Mouse (Mus musculus) MEL (cell line): ENCODE results near the gene Usp54. TPM values are rescaled to one million over a fixed set of nuclear protein-coding genes. Genes with fewer than 3 reads are reported as not detected.

Source experiments
- DNase-seq: peaks from one replicate; pipeline ENCODE4 v3.0.0; 2011; ENCODE audit warnings: low read depth, low spot score
- H3K27ac ChIP-seq: 2 replicates; pipeline ENCODE4 v1.5.1; 2012; ENCODE audit warnings: low read depth, mild to moderate bottlenecking, control low read depth, low read length, moderate library complexity; ENCODE audit not compliant: control insufficient read depth
- H3K27me3 ChIP-seq, 2 experiments: fragments of 150-350 bp in 1 of 2; sonication (generic) in 1 of 2; 2 replicates each; pipeline ENCODE4 v1.6.1; 2012; ENCODE audit warnings: low read length in 2 of 2, mild to moderate bottlenecking in 2 of 2, improper control_type of control experiment in 1 of 2, moderate library complexity in 1 of 2; ENCODE audit not compliant: insufficient read depth in 2 of 2, control insufficient read depth in 1 of 2
- H3K36me3 ChIP-seq, 2 experiments: 2 replicates each; pipeline ENCODE4 v1.6.1; 2012 to 2014; ENCODE audit warnings: low read length in 2 of 2, improper control_type of control experiment in 1 of 2, inconsistent platforms in 1 of 2, mild to moderate bottlenecking in 1 of 2; ENCODE audit not compliant: insufficient read depth in 2 of 2, control insufficient read depth in 1 of 2
- H3K4me1 ChIP-seq, 2 experiments: fragments of 150-350 bp in 1 of 2; sonication (generic) in 1 of 2; 2 replicates each; pipeline ENCODE4 v1.6.1; 2012; ENCODE audit warnings: low read length in 2 of 2, improper control_type of control experiment in 1 of 2, mild to moderate bottlenecking in 1 of 2; ENCODE audit not compliant: insufficient read depth in 2 of 2, control insufficient read depth in 1 of 2
- H3K4me3 ChIP-seq, 2 experiments: fragments of 150-350 bp in 1 of 2; sonication (generic) in 1 of 2; 2 replicates each; pipeline ENCODE4 v1.5.1; 2012; ENCODE audit warnings: low read depth in 2 of 2, low read length in 2 of 2, mild to moderate bottlenecking in 2 of 2, moderate library complexity in 2 of 2, control low read depth in 1 of 2, improper control_type of control experiment in 1 of 2; ENCODE audit not compliant: control insufficient read depth in 1 of 2, insufficient read depth in 1 of 2
- H3K79me2 ChIP-seq: 2 replicates; pipeline ENCODE4 v1.6.1; 2012; ENCODE audit warnings: mild to moderate bottlenecking, low read length, moderate library complexity; ENCODE audit not compliant: control insufficient read depth, poor library complexity, insufficient read depth
- H3K9ac ChIP-seq: 2 replicates; pipeline ENCODE4 v1.6.1; 2012; ENCODE audit warnings: low read depth, mild to moderate bottlenecking, control low read depth, low read length, moderate library complexity; ENCODE audit not compliant: control insufficient read depth, poor library complexity, severe bottlenecking
- H3K9me3 ChIP-seq: fragments of 150-350 bp; sonication (generic); replicated peaks from 2 replicates; pipeline ENCODE4 v1.6.1; 2012; ENCODE audit warnings: mild to moderate bottlenecking, low read length, improper control_type of control experiment, moderate library complexity; ENCODE audit not compliant: insufficient read depth
- BHLHE40 ChIP-seq: IDR thresholded peaks from 2 replicates; pipeline ENCODE4 v1.6.1; 2012; ENCODE audit warnings: low read depth, mild to moderate bottlenecking, inconsistent platforms, low read length, improper control_type of control experiment, borderline replicate concordance
- CHD2 ChIP-seq: IDR thresholded peaks from 2 replicates; pipeline ENCODE4 v1.6.1; 2011; ENCODE audit warnings: low read length, improper control_type of control experiment
- CTCF ChIP-seq, 3 experiments: IDR thresholded peaks in 2 of 3; conservative IDR thresholded peaks in 1 of 3; 2 replicates each; pipeline ENCODE4 v1.5.1; 2011 to 2012; ENCODE audit warnings: low read length in 3 of 3, low read depth in 2 of 3, mild to moderate bottlenecking in 2 of 3, improper control_type of control experiment in 1 of 3, inconsistent platforms in 1 of 3, mixed read lengths in 1 of 3, moderate library complexity in 1 of 3; ENCODE audit not compliant: control insufficient read depth in 1 of 3, insufficient read depth in 1 of 3, poor library complexity in 1 of 3, severe bottlenecking in 1 of 3
- E2F4 ChIP-seq: IDR thresholded peaks from 2 replicates; pipeline ENCODE4 v1.6.1; 2011; ENCODE audit warnings: low read depth, low read length, improper control_type of control experiment, borderline replicate concordance
- EP300 ChIP-seq, 2 experiments: IDR thresholded peaks; 2 replicates each; pipeline ENCODE4 v1.6.1; 2011; ENCODE audit warnings: improper control_type of control experiment in 2 of 2, low read length in 2 of 2, low read depth in 1 of 2, mild to moderate bottlenecking in 1 of 2
- ETS1 ChIP-seq: IDR thresholded peaks from 2 replicates; pipeline ENCODE4 v1.6.1; 2012; ENCODE audit warnings: low read depth, mild to moderate bottlenecking, inconsistent platforms, low read length, improper control_type of control experiment, moderate library complexity
- GABPA ChIP-seq: IDR thresholded peaks from 2 replicates; pipeline ENCODE4 v1.6.1; 2012; ENCODE audit warnings: low read depth, mild to moderate bottlenecking, inconsistent platforms, low read length, improper control_type of control experiment, moderate library complexity
- GATA1 ChIP-seq: IDR thresholded peaks from 2 replicates; pipeline ENCODE4 v1.6.1; 2011; ENCODE audit warnings: low read depth, low read length, improper control_type of control experiment
- HCFC1 ChIP-seq: IDR thresholded peaks from 2 replicates; pipeline ENCODE4 v1.6.1; 2012; ENCODE audit warnings: low read depth, mild to moderate bottlenecking, inconsistent platforms, low read length, improper control_type of control experiment, moderate library complexity
- JUND ChIP-seq: IDR thresholded peaks from 2 replicates; pipeline ENCODE4 v1.6.1; 2011; ENCODE audit warnings: low read depth, mild to moderate bottlenecking, improper control_type of control experiment, low read length
- KAT2A ChIP-seq: conservative IDR thresholded peaks from 2 replicates; pipeline ENCODE4 v1.6.1; 2012; ENCODE audit warnings: low read depth, low read length, improper control_type of control experiment, inconsistent platforms
- MAFK ChIP-seq: IDR thresholded peaks from 2 replicates; pipeline ENCODE4 v1.6.1; 2011; ENCODE audit warnings: low read depth, mild to moderate bottlenecking, low read length, improper control_type of control experiment, borderline replicate concordance
- MAX ChIP-seq: IDR thresholded peaks from 2 replicates; pipeline ENCODE4 v1.6.1; 2011; ENCODE audit warnings: low read length, improper control_type of control experiment
- MAZ ChIP-seq: IDR thresholded peaks from 2 replicates; pipeline ENCODE4 v1.6.1; 2012; ENCODE audit warnings: low read depth, mild to moderate bottlenecking, inconsistent platforms, low read length, improper control_type of control experiment
- MEF2A ChIP-seq: IDR thresholded peaks from 2 replicates; pipeline ENCODE4 v1.6.1; 2014; ENCODE audit warnings: low read depth, mild to moderate bottlenecking, inconsistent platforms, low read length, improper control_type of control experiment; ENCODE audit not compliant: poor library complexity, insufficient replicate concordance, severe bottlenecking; ENCODE audit errors: extremely low read depth
- MXI1 ChIP-seq: IDR thresholded peaks from 2 replicates; pipeline ENCODE4 v1.6.1; 2011; ENCODE audit warnings: mild to moderate bottlenecking, low read depth, low read length, improper control_type of control experiment
- MYB ChIP-seq: IDR thresholded peaks from 2 replicates; pipeline ENCODE4 v1.6.1; 2011; ENCODE audit warnings: mild to moderate bottlenecking, low read depth, low read length, improper control_type of control experiment
- MYC ChIP-seq: IDR thresholded peaks from 2 replicates; pipeline ENCODE4 v1.6.1; 2011; ENCODE audit warnings: low read depth, mild to moderate bottlenecking, low read length, improper control_type of control experiment, moderate library complexity
- NELFE ChIP-seq: IDR thresholded peaks from 2 replicates; pipeline ENCODE4 v1.6.1; 2011; ENCODE audit warnings: low read depth, low read length, improper control_type of control experiment
- NRF1 ChIP-seq: IDR thresholded peaks from 2 replicates; pipeline ENCODE4 v1.6.1; 2014; ENCODE audit warnings: low read depth, mild to moderate bottlenecking, inconsistent platforms, low read length, improper control_type of control experiment, moderate library complexity; ENCODE audit not compliant: poor library complexity, insufficient read depth, severe bottlenecking
- POLR2A ChIP-seq, 2 experiments: IDR thresholded peaks; 2 replicates each; pipeline ENCODE4 v1.6.1; 2011 to 2012; ENCODE audit warnings: low read length in 2 of 2, mild to moderate bottlenecking in 2 of 2, control low read depth in 1 of 2, improper control_type of control experiment in 1 of 2, low read depth in 1 of 2, moderate library complexity in 1 of 2; ENCODE audit not compliant: control insufficient read depth in 1 of 2, insufficient read depth in 1 of 2, poor library complexity in 1 of 2
- POLR2AphosphoS2 ChIP-seq: IDR thresholded peaks from 2 replicates; pipeline ENCODE4 v1.6.1; 2011; ENCODE audit warnings: low read length, improper control_type of control experiment
- POLR2AphosphoS5 ChIP-seq: IDR thresholded peaks from 2 replicates; pipeline ENCODE4 v1.6.1; 2012; ENCODE audit warnings: low read depth, borderline replicate concordance, mild to moderate bottlenecking, inconsistent platforms, low read length, moderate library complexity, mixed read lengths
- RCOR1 ChIP-seq: IDR thresholded peaks from 2 replicates; pipeline ENCODE4 v1.6.1; 2012; ENCODE audit warnings: low read depth, mild to moderate bottlenecking, inconsistent platforms, low read length, improper control_type of control experiment
- SMC3 ChIP-seq: IDR thresholded peaks from 2 replicates; pipeline ENCODE4 v1.6.1; 2011; ENCODE audit warnings: low read depth, low read length, improper control_type of control experiment
- TBP ChIP-seq: IDR thresholded peaks from 2 replicates; pipeline ENCODE4 v1.8.0; 2011; ENCODE audit warnings: low read depth, low read length, improper control_type of control experiment
- TCF12 ChIP-seq: IDR thresholded peaks from 2 replicates; pipeline ENCODE4 v1.6.1; 2014; ENCODE audit warnings: low read depth, mild to moderate bottlenecking, inconsistent platforms, low read length, improper control_type of control experiment, moderate library complexity
- UBTF ChIP-seq: IDR thresholded peaks from 2 replicates; pipeline ENCODE4 v1.6.1; 2012; ENCODE audit warnings: low read depth, mild to moderate bottlenecking, inconsistent platforms, low read length, improper control_type of control experiment, moderate library complexity, borderline replicate concordance; ENCODE audit not compliant: insufficient read depth
- USF1 ChIP-seq: IDR thresholded peaks from 2 replicates; pipeline ENCODE4 v1.6.1; 2014; ENCODE audit warnings: low read depth, mild to moderate bottlenecking, inconsistent platforms, low read length, improper control_type of control experiment, moderate library complexity
- USF2 ChIP-seq, 2 experiments: IDR thresholded peaks; 2 replicates each; pipeline ENCODE4 v1.6.1; 2011 to 2012; ENCODE audit warnings: improper control_type of control experiment in 2 of 2, low read length in 2 of 2, borderline replicate concordance in 1 of 2, inconsistent platforms in 1 of 2, low read depth in 1 of 2, mild to moderate bottlenecking in 1 of 2; ENCODE audit not compliant: insufficient read depth in 1 of 2
- ZC3H11A ChIP-seq: IDR thresholded peaks from 2 replicates; pipeline ENCODE4 v1.6.1; 2012; ENCODE audit warnings: low read depth, mild to moderate bottlenecking, inconsistent platforms, low read length, improper control_type of control experiment
- ZKSCAN1 ChIP-seq: IDR thresholded peaks from 2 replicates; pipeline ENCODE4 v1.6.1; 2012; ENCODE audit warnings: low read depth, mild to moderate bottlenecking, inconsistent platforms, low read length, improper control_type of control experiment, moderate library complexity
- ZMIZ1 ChIP-seq: IDR thresholded peaks from 2 replicates; pipeline ENCODE4 v1.6.1; 2012; ENCODE audit warnings: low read depth, mild to moderate bottlenecking, inconsistent platforms, low read length, improper control_type of control experiment, moderate library complexity
- ZNF384 ChIP-seq: IDR thresholded peaks from 2 replicates; pipeline ENCODE4 v1.6.1; 2012; ENCODE audit warnings: low read depth, mild to moderate bottlenecking, inconsistent platforms, low read length, improper control_type of control experiment
- polyA plus RNA-seq, 2 experiments: library from polyadenylated mRNA; stranded (reverse) in 1 of 2; unstranded in 1 of 2; fragments of >175 nt in 1 of 2; fragments of >200 nt in 1 of 2; gene quantifications; 2 replicates each; pipeline versions ENCODE4 v1.2.1 to v1.2.4; 2012; ENCODE audit warnings: low replicate concordance in 2 of 2, low read depth in 1 of 2; ENCODE audit not compliant: insufficient read length in 2 of 2, insufficient read depth in 1 of 2, missing spikeins in 1 of 2
- total RNA-seq: library from RNA; depleted of rRNA; stranded (reverse); fragments of 300-350 nt; gene quantifications from 2 replicates; pipeline ENCODE4 v1.2.3, GENCODE M21; 2012; rRNA removed

Gene Usp54
- total RNA-seq (1.2 and 1.5 TPM in 2 replicates), polyA plus RNA-seq (1 to 10 TPM in 1 of 2 experiments, not detected in 1; 2.6 TPM)

DNA sequence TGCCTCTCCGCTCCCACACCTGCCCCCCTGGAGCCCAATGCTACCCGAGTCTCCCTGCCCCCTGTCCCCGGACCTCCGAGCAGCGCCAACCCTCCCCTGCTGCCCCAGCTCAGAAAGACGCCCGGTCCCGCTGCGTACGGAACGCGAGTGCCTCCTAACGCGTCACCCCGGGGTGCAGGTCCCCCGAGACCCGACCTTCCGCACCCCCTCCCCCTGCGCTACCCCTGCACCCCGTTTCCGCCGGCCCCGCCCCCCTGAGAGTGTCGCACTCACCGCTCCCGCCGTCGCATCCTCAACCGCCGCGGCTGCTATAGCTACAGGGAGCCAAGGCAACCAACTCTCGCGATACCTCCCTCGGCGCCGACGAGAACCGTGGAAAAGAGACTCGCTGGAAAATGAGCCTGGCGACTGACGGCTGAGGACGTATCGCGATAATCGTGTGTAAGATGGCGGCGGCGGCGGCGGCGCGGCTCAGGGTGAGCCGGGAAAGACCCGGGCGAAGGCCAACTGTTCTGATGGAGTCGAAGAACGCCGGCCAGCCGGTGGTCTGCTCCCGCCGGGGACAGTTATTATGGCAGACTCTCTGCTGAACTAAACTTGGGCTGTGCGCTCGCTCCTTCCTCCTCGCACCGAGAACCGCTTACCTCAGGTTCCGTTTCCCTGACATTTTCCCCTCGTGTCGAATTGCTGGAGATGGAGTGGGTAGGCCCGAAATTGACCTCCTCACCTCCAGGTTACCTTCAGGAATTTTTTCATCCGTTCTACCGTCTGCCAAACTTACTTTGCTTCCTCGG, at the start of gene Usp54:
TSS of gene Usp54 (minus strand) at position 420 of the 794 bp plus-strand sequence.
- H3K79me2 ChIP-seq = peaks cover 13% of the 10 kb centered on the region
- peak within 1 kb of the TSS; percentile 86 to 100 for H3K4me3 ChIP-seq
- H3K27me3 ChIP-seq = no peaks in the 10 kb centered on the region
- H3K36me3 ChIP-seq = peaks cover 0 to 14% of the 10 kb centered on the region in 2 experiments; a peak in 2 of 4 replicates
- no peaks in the 10 kb centered on the region for H3K9me3 ChIP-seq
- H3K9ac ChIP-seq = peak within 1 kb of the TSS; percentile 100
- H3K27ac ChIP-seq = peak within 1 kb of the TSS; percentile 97
- DNase-seq = peak; percentile 99
- H3K4me1 ChIP-seq = peaks cover 2 to 9% of the 10 kb centered on the region in 2 experiments; a peak in 3 of 4 replicates
- TF ChIP-seq UBTF = no peak
- TF ChIP-seq JUND = no peak
- TF ChIP-seq GATA1 = no peak
- TF ChIP-seq ETS1 = peak; percentile 16; the same call in 1 of the 2 replicates
- peak; percentile 89 for TF ChIP-seq MXI1
- peak; percentile 76; the same call in 1 of the 2 replicates for TF ChIP-seq POLR2AphosphoS2
- no peak for TF ChIP-seq BHLHE40
- no peak for TF ChIP-seq ZKSCAN1
- peak; percentile 85 for TF ChIP-seq HCFC1
- no peak; the same call in 1 of the 2 replicates for TF ChIP-seq KAT2A
- peak; percentile 88 to 89 for TF ChIP-seq POLR2A (IDR thresholded peaks at IDR 0.05; ENCODE audit: control insufficient read depth in 1 of 2, insufficient read depth in 1 of 2, low read depth in 1 of 2, low read length in 2 of 2, poor library complexity in 1 of 2)
- TF ChIP-seq NRF1 = 0 out of 2 replicates have a peak, but pooled peaks have one; percentile 22
- peak; percentile 85 for TF ChIP-seq MAZ
- TF ChIP-seq MYC = 0 out of 2 replicates have a peak, but pooled peaks have one; percentile 73
- TF ChIP-seq CHD2 = peak; percentile 97
- no peak for TF ChIP-seq MAFK
- TF ChIP-seq USF2 (IDR thresholded peaks at IDR 0.05; ENCODE audit: borderline replicate concordance in 1 of 2, insufficient read depth in 1 of 2, low read depth in 1 of 2, low read length in 2 of 2) = no peak
- TF ChIP-seq ZC3H11A = no peak
- no peak for TF ChIP-seq POLR2AphosphoS5
- no peak for TF ChIP-seq GABPA
- no peak for TF ChIP-seq USF1
- peak; percentile 77 for TF ChIP-seq NELFE
- no peak for TF ChIP-seq ZNF384
- no peak; the same call in 1 of the 2 replicates for TF ChIP-seq RCOR1
- peak; percentile 49; the same call in 1 of the 2 replicates for TF ChIP-seq MYB
- TF ChIP-seq MAX = no peak
- TF ChIP-seq CTCF (IDR thresholded peaks at IDR 0.05 in 2 of 3, conservative IDR thresholded peaks at IDR 0.05 in 1 of 3; ENCODE audit: control insufficient read depth in 1 of 3, insufficient read depth in 1 of 3, low read depth in 2 of 3, low read length in 3 of 3, poor library complexity in 1 of 3, severe bottlenecking in 1 of 3) = no peak
- TF ChIP-seq TCF12 = peak; percentile 53; the same call in 1 of the 2 replicates
- TF ChIP-seq EP300 (IDR thresholded peaks at IDR 0.05; ENCODE audit: low read depth in 1 of 2, low read length in 2 of 2) = peak in 1 of 2 experiments; percentile 22; a peak in 1 of 4 replicates
- TF ChIP-seq SMC3 = no peak
- TF ChIP-seq ZMIZ1 = peak; percentile 74; the same call in 1 of the 2 replicates
- peak; percentile 75 for TF ChIP-seq TBP
- no peak for TF ChIP-seq MEF2A
- TF ChIP-seq E2F4 = no peak; the same call in 1 of the 2 replicates
